Mouse (Mus musculus): Measurements from ENCODE around the gene Csf2rb. TPM values are rescaled to one million over a fixed set of nuclear protein-coding genes. Genes with fewer than 3 reads are reported as not detected.
"Not testable (repeated sequence)": the region's sequence is repeated elsewhere in the genome, so short reads cannot be mapped to it uniquely, and the experiment has no call there.

Gene Csf2rb
- polyA plus RNA-seq, 1 experiment from 2014 or later = 3.0 TPM

GRCm38 (mm10) chr15:78323366-78323765 lies 2.2 kb upstream of the Csf2rb start:
- H3K36me3 ChIP-seq (ENCODE audit: control insufficient read depth, insufficient read depth, low read length) = no peaks in the 10 kb centered on the region
- H3K4me1 ChIP-seq (replicated peaks; ENCODE audit: control insufficient read depth, insufficient read depth, low read length) = no peaks in the 10 kb centered on the region
- no peaks in the 10 kb centered on the region for H3K27me3 ChIP-seq (ENCODE audit: control insufficient read depth, insufficient read depth, low read depth, low read length)
- 64% methylated on average over 1 of the region's 1 CpGs for WGBS
- H3K9ac ChIP-seq (ENCODE audit: low read length) = no peak overlapping the region
- no peaks in the 10 kb centered on the region for H3K9me3 ChIP-seq (ENCODE audit: control insufficient read depth, low read length)
- H3K27ac ChIP-seq (ENCODE audit: low read length) = no peak overlapping the region
- H3K4me2 ChIP-seq (ENCODE audit: low read depth, low read length) = no peak overlapping the region
- ATAC-seq (ENCODE audit: low read depth) = no peak
- no peak overlapping the region for H3K4me3 ChIP-seq (ENCODE audit: low read length)

GRCm38 (mm10) chr15:78324294-78324693 lies 1.3 kb upstream of the Csf2rb start:
- Histone ChIP-seq H3K9me3 (ENCODE audit: control insufficient read depth, low read length) (no peaks in the 10 kb centered on the region), H3K4me2 (ENCODE audit: low read depth, low read length) (no peak overlapping the region), H3K36me3 (ENCODE audit: control insufficient read depth, insufficient read depth, low read length) (no peaks in the 10 kb centered on the region), H3K27ac (ENCODE audit: low read length) (no peak overlapping the region), H3K27me3 (ENCODE audit: control insufficient read depth, insufficient read depth, low read depth, low read length) (no peaks in the 10 kb centered on the region), H3K4me1 (replicated peaks; ENCODE audit: control insufficient read depth, insufficient read depth, low read length) (no peaks in the 10 kb centered on the region), H3K9ac (ENCODE audit: low read length) (no peak overlapping the region), H3K4me3 (ENCODE audit: low read length) (no peak overlapping the region)
- no peak for ATAC-seq (ENCODE audit: low read depth)
- WGBS = 85% methylated on average over 2 of the region's 2 CpGs

GRCm38 (mm10) chr15:78326747-78327146 lies 1.2 kb downstream of the Csf2rb start:
- no peak for ATAC-seq (ENCODE audit: low read depth)
- H3K4me1 ChIP-seq (replicated peaks; ENCODE audit: control insufficient read depth, insufficient read depth, low read length) = no peaks in the 10 kb centered on the region
- H3K9ac ChIP-seq (ENCODE audit: low read length) = no peak overlapping the region
- H3K36me3 ChIP-seq (ENCODE audit: control insufficient read depth, insufficient read depth, low read length) = no peaks in the 10 kb centered on the region
- H3K27me3 ChIP-seq (ENCODE audit: control insufficient read depth, insufficient read depth, low read depth, low read length) = no peaks in the 10 kb centered on the region
- H3K27ac ChIP-seq (ENCODE audit: low read length) = no peak overlapping the region
- WGBS = 83% methylated on average over 10 of the region's 10 CpGs
- H3K4me3 ChIP-seq (ENCODE audit: low read length) = no peak overlapping the region
- H3K4me2 ChIP-seq (ENCODE audit: low read depth, low read length) = no peak overlapping the region
- no peaks in the 10 kb centered on the region for H3K9me3 ChIP-seq (ENCODE audit: control insufficient read depth, low read length)

- 59% methylated on average over 6 of the region's 6 CpGs for WGBS
- H3K4me1 ChIP-seq (replicated peaks; ENCODE audit: control insufficient read depth, insufficient read depth, low read length); H3K27ac ChIP-seq (ENCODE audit: low read length); H3K27me3 ChIP-seq (ENCODE audit: control insufficient read depth, insufficient read depth, low read depth, low read length); H3K4me2 ChIP-seq (ENCODE audit: low read depth, low read length); H3K9me3 ChIP-seq (ENCODE audit: control insufficient read depth, low read length); H3K36me3 ChIP-seq (ENCODE audit: control insufficient read depth, insufficient read depth, low read length); ATAC-seq (ENCODE audit: low read depth); H3K9ac ChIP-seq (ENCODE audit: low read length); H3K4me3 ChIP-seq (ENCODE audit: low read length): not testable (repeated sequence)
Observed at GRCm38 (mm10) chr15:78327753-78328341, 2.3 kb downstream of the Csf2rb start.

GRCm38 (mm10) chr15:78328520-78329097 lies 3.1 kb downstream of the Csf2rb start:
- Histone ChIP-seq H3K36me3 (ENCODE audit: control insufficient read depth, insufficient read depth, low read length) (no peaks in the 10 kb centered on the region), H3K27me3 (ENCODE audit: control insufficient read depth, insufficient read depth, low read depth, low read length) (no peaks in the 10 kb centered on the region), H3K4me3 (ENCODE audit: low read length) (no peak overlapping the region), H3K4me2 (ENCODE audit: low read depth, low read length) (no peak overlapping the region), H3K9ac (ENCODE audit: low read length) (no peak overlapping the region), H3K4me1 (replicated peaks; ENCODE audit: control insufficient read depth, insufficient read depth, low read length) (no peaks in the 10 kb centered on the region), H3K9me3 (ENCODE audit: control insufficient read depth, low read length) (no peaks in the 10 kb centered on the region), H3K27ac (ENCODE audit: low read length) (no peak overlapping the region)
- 73% methylated on average over 3 of the region's 3 CpGs for WGBS
- ATAC-seq (ENCODE audit: low read depth) = no peak

- H3K27me3 ChIP-seq (ENCODE audit: control insufficient read depth, insufficient read depth, low read depth, low read length); H3K27ac ChIP-seq (ENCODE audit: low read length); H3K4me2 ChIP-seq (ENCODE audit: low read depth, low read length); H3K36me3 ChIP-seq (ENCODE audit: control insufficient read depth, insufficient read depth, low read length); H3K9ac ChIP-seq (ENCODE audit: low read length); H3K4me1 ChIP-seq (replicated peaks; ENCODE audit: control insufficient read depth, insufficient read depth, low read length); H3K9me3 ChIP-seq (ENCODE audit: control insufficient read depth, low read length); H3K4me3 ChIP-seq (ENCODE audit: low read length); ATAC-seq (ENCODE audit: low read depth): not testable (repeated sequence)
- 75% methylated on average over 6 of the region's 6 CpGs for WGBS
Observed at GRCm38 (mm10) chr15:78329972-78330371, 4.4 kb downstream of the Csf2rb start.

GRCm38 (mm10) chr15:78330706-78331105 lies 5.2 kb downstream of the Csf2rb start:
- H3K9ac ChIP-seq (ENCODE audit: low read length) = no peak overlapping the region
- no peaks in the 10 kb centered on the region for H3K4me1 ChIP-seq (replicated peaks; ENCODE audit: control insufficient read depth, insufficient read depth, low read length)
- no peak overlapping the region for H3K4me2 ChIP-seq (ENCODE audit: low read depth, low read length)
- ATAC-seq (ENCODE audit: low read depth) = no peak
- no peaks in the 10 kb centered on the region for H3K36me3 ChIP-seq (ENCODE audit: control insufficient read depth, insufficient read depth, low read length)
- H3K4me3 ChIP-seq (ENCODE audit: low read length) = no peak overlapping the region
- H3K27ac ChIP-seq (ENCODE audit: low read length) = no peak overlapping the region
- no peaks in the 10 kb centered on the region for H3K27me3 ChIP-seq (ENCODE audit: control insufficient read depth, insufficient read depth, low read depth, low read length)
- 77% methylated on average over 4 of the region's 4 CpGs for WGBS
- no peaks in the 10 kb centered on the region for H3K9me3 ChIP-seq (ENCODE audit: control insufficient read depth, low read length)

GRCm38 (mm10) chr15:78331523-78332340 lies 6.2 kb downstream of the Csf2rb start:
- ATAC-seq (ENCODE audit: low read depth) = 0 out of 2 replicates have a peak, but pooled peaks have one; percentile 45
- WGBS = 27% methylated on average over 3 of the region's 5 CpGs
- H3K27me3 ChIP-seq (ENCODE audit: control insufficient read depth, insufficient read depth, low read depth, low read length) = no peaks in the 10 kb centered on the region
- no peaks in the 10 kb centered on the region for H3K9me3 ChIP-seq (ENCODE audit: control insufficient read depth, low read length)
- no peak overlapping the region for H3K4me2 ChIP-seq (ENCODE audit: low read depth, low read length)
- H3K36me3 ChIP-seq (ENCODE audit: control insufficient read depth, insufficient read depth, low read length) = no peaks in the 10 kb centered on the region
- no peak overlapping the region for H3K27ac ChIP-seq (ENCODE audit: low read length)
- H3K9ac ChIP-seq (ENCODE audit: low read length) = no peak overlapping the region
- no peak overlapping the region for H3K4me3 ChIP-seq (ENCODE audit: low read length)
- H3K4me1 ChIP-seq (replicated peaks; ENCODE audit: control insufficient read depth, insufficient read depth, low read length) = no peaks in the 10 kb centered on the region

GRCm38 (mm10) chr15:78332981-78333380 lies 7.4 kb downstream of the Csf2rb start:
- Histone ChIP-seq H3K4me3 (ENCODE audit: low read length) (no peak overlapping the region), H3K4me1 (replicated peaks; ENCODE audit: control insufficient read depth, insufficient read depth, low read length) (no peaks in the 10 kb centered on the region), H3K36me3 (ENCODE audit: control insufficient read depth, insufficient read depth, low read length) (no peaks in the 10 kb centered on the region), H3K27me3 (ENCODE audit: control insufficient read depth, insufficient read depth, low read depth, low read length) (no peaks in the 10 kb centered on the region), H3K4me2 (ENCODE audit: low read depth, low read length) (no peak overlapping the region), H3K27ac (ENCODE audit: low read length) (no peak overlapping the region), H3K9ac (ENCODE audit: low read length) (no peak overlapping the region), H3K9me3 (ENCODE audit: control insufficient read depth, low read length) (no peaks in the 10 kb centered on the region)
- 55% methylated on average over 6 of the region's 6 CpGs for WGBS
- ATAC-seq (ENCODE audit: low read depth) = no peak

All from lung, embryonic 16.5 days (tissue).